Mouse (Mus musculus): ENCODE data around the gene Gas1. TPM values are rescaled to one million over a fixed set of nuclear protein-coding genes. Genes with fewer than 3 reads are reported as not detected.

Gene Gas1
- total RNA-seq (2021), result 1 to 10 TPM; 8.0 to 8.3 TPM

- peak; percentile 73 to 74 for DNase-seq (ENCODE audit: low spot score in 2 of 2)
- intact Hi-C loops (cut with DNase I), result loop anchor here (5.0 to 10.0 kb wide), 4 partner anchors 70 to 322 kb away; no protein-coding TSS in a partner anchor
These were observed at the start of gene Gas1 for GRCm38 (mm10) chr13:60177106-60177796. Gene Gas1 (minus strand): TSS chr13:60177365.

DNA sequence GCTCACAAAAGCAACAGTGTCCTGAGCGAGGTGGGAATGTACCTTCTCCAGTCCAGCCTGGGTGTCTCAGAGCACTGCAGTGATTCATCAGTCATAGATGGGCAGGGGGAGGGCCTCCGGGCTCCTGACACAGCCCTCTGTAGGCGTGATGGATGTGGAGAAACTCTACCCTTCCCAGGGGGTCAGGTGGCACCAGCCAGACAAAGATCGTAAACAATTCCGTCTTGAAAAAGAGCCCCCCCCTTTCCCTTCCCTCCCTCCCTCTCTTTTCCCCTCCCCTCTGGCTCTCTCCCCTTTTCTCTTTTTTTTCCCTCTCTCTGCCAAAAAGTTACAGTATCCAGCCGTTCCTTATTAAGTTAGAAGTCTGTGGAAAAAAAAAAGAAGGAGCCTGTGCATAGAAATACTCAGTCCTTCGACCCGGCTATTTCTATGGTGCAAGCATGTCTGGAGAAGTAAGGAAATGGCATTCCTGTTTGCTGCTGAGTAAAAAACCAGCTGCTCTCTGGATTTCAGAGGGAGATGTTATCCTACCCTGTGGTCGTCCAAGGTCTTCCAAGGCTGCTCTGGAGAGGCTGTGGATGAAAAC lies 49.2 kb upstream of the Gas1 start:
- DNase-seq (ENCODE audit: low spot score in 2 of 2), result no peak
- intact Hi-C loops (cut with DNase I), result no loop called here

- no peak for DNase-seq (ENCODE audit: low spot score in 2 of 2)
- intact Hi-C loops (cut with DNase I), result no loop called here
These were observed 48.6 kb upstream of the Gas1 start for GRCm38 (mm10) chr13:60225736-60226135.

DNA sequence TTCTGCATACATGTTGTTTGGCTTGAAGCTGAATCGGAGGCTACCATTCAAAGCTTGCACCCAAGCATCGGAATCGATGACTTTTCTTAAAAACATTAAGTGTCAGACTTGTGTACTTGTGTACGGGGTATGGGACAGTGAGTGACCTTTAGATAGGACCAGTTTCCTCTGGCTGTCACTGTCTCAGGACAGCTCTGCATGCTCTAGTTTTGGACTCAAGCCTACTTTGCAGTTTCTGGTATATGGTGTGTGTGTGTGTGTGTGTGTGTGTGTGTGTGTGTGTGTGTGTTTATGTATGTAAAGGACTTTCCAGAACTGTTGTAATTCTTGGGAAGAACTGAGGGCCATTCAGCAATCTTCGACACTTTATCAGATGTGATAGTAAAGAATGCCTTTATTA lies 48.1 kb upstream of the Gas1 start:
- no peak for DNase-seq (ENCODE audit: low spot score in 2 of 2)
- intact Hi-C loops (cut with DNase I), result no loop called here

DNA sequence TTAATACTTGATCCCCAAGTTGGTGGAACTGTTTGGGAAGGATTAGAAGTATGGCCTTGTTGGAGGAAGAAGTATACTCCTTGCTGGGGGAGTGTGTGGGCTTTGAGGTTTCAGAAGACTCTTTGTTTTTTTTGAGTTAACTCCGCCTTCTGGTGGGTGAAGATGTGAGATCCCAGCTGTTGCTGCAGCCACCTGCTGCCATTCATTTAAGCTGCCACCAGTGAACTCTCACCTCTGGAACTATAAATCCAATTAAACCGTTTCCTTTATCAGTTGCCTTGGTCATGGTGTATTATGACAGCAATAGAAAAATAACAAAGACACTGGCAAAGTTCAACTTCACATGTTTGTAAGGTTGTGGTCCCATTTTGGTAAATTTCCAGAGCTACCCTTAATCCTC lies 46.6 kb upstream of the Gas1 start:
- intact Hi-C loops (cut with DNase I), result no loop called here
- no peak for DNase-seq (ENCODE audit: low spot score in 2 of 2)

DNA sequence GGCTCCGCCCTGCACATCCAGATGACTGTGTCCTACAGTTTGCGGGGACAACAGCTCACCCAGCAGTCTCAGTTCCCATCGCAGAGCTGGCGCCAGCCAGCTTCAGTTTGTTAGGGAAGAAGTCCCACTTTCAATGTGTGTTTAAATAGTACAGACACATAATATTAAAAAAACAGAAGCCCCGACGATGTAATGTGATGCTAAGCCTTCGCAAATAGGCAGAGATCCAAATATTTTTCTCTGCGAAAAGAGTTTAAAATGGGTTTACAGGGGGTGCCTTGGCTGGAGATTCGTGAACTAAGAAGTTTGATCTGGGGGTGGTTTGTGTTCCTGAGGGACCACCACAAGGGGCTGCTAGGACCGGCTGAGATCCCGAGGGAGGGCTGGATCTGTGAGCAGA lies 45.2 kb upstream of the Gas1 start:
- no peak for DNase-seq (ENCODE audit: low spot score in 2 of 2)
- intact Hi-C loops (cut with DNase I), result no loop called here

DNA sequence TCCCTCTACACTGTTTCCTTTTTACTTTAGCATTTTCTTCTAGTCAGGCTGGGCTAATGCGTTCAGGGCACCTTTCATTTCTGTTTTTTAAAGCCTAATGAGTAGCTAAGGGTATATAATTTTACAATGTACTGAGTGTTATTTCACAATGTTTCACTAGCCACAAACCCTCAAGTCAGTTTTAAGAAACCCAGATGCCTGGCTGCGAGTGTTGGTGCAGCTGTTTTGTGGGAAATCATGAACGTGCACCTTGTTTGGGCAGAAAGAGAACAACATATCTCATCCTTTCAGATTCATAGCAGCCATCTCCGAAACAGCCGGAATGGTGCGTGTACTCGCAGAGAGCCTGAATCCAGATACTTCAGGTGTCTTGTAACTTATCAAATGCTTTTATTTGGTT lies 36.7 kb upstream of the Gas1 start:
- no peak for DNase-seq (ENCODE audit: low spot score in 2 of 2)
- intact Hi-C loops (cut with DNase I), result no loop called here

- intact Hi-C loops (cut with DNase I), result no loop called here
- no peak for DNase-seq (ENCODE audit: low spot score in 2 of 2)
These were observed 30.0 kb upstream of the Gas1 start for GRCm38 (mm10) chr13:60207135-60207601.

- DNase-seq (ENCODE audit: low spot score in 2 of 2), result no peak
- intact Hi-C loops (cut with DNase I), result no loop called here
These were observed 27.6 kb upstream of the Gas1 start for GRCm38 (mm10) chr13:60204746-60205145.

DNA sequence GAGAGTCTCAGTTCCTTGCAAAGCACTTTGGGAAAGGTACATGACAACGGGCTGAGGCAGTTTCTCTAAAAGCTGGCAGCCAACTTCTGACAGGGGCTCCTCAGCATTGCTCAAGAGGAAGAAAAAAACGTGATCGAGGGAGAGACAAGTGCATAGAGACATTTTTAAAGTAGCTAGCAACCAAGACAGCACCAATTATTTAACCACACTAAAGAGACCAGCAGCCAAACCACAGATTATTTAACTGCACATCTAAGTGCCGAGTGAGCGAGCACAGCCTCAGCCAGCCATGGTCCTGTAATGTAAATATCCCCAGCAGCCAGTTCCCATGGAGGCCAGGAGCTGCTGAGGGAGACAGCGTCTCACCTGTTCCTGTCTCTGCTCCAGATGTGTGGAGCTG lies 16.1 kb upstream of the Gas1 start:
- no peak for DNase-seq (ENCODE audit: low spot score in 2 of 2)
- intact Hi-C loops (cut with DNase I), result no loop called here

DNA sequence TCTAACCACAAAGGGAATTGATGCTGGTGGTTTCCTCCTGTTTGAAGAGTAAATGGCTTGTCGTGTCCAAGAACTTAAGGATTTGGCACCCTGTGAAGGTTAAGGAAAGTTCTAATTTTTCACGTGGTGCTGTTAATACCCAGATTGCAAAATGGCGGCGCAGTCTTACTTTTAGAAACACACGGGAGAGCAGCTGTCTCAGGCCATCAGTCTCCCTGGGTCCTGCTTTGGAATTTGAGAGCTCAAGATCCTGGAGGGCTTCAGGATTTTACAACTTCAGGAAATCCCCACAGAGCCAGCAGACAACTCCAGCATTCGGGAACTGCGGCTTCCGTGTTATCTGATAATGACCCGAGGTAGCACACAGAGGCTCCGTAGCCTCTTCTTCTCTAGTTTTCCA lies 12.8 kb upstream of the Gas1 start:
- intact Hi-C loops (cut with DNase I), result no loop called here

GRCm38 (mm10) chr13:60188952-60189351 lies 11.8 kb upstream of the Gas1 start:
- DNase-seq (ENCODE audit: low spot score in 2 of 2), result no peak
- intact Hi-C loops (cut with DNase I), result no loop called here

More for the DNA sequence above, 12.8 kb upstream of the Gas1 start:
- no peak for DNase-seq (ENCODE audit: low spot score in 2 of 2)

DNA sequence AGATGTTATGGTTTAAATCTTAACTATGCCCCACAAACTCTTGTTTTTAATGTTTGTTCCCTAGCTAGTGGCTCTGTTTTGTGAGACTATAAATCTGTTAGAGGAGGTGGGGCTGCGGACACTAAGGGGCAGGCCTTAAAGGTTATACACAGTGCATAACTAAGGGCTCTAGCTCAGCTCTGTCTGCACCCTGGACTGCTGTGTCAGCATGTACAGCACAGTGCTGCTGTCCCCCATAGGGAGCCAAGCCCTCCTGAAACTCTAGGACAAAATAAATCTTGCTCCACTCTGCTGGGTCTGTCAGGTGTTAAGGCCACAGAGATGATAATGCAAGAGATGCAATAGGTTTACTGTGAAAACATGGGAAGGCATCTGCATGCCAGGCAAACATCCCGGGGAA lies 10.1 kb upstream of the Gas1 start:
- no peak for DNase-seq (ENCODE audit: low spot score in 2 of 2)
- intact Hi-C loops (cut with DNase I), result no loop called here

- no peak for DNase-seq (ENCODE audit: low spot score in 2 of 2)
- intact Hi-C loops (cut with DNase I), result no loop called here
These were observed 5.2 kb upstream of the Gas1 start for GRCm38 (mm10) chr13:60182346-60182745.

- intact Hi-C loops (cut with DNase I), result loop anchor here (2.0 to 10.0 kb wide), 5 partner anchors 72 to 325 kb away; no protein-coding TSS in a partner anchor
- DNase-seq (ENCODE audit: low spot score in 2 of 2), result no peak
These were observed 2.5 kb upstream of the Gas1 start for GRCm38 (mm10) chr13:60179641-60180040.

DNA sequence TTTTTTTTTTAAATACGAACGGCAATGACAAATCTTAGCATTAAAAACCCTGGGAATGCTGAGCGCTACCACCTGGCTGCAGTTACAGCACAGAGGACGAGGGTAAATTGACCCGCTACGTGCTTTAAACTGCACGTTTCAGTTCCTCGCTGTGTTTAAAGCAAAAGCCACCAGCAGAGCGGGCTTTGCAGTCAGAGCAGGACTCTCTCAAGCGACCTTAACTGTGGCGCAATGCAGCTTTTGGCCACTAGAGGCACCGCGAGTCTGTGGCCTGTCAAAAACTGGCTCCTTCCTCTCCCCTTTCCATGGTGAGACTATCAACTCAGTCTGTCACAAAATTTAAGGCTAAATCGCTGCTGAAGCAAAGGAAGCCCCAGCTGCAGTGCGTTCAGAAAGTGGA lies 1.3 kb upstream of the Gas1 start:
- intact Hi-C loops (cut with DNase I), result loop anchor here (2.0 to 10.0 kb wide), 5 partner anchors 71 to 324 kb away; no protein-coding TSS in a partner anchor
- peak; percentile 88 to 94 for DNase-seq (ENCODE audit: low spot score in 2 of 2)

- intact Hi-C loops (cut with DNase I), result loop anchor here (2.0 to 10.0 kb wide), 5 partner anchors 70 to 323 kb away; no protein-coding TSS in a partner anchor
- no peak for DNase-seq (ENCODE audit: low spot score in 2 of 2)
These were observed 589 bp upstream of the Gas1 start for GRCm38 (mm10) chr13:60177797-60178110.

GRCm38 (mm10) chr13:60176776-60177105 lies 424 bp downstream of the Gas1 start:
- DNase-seq (ENCODE audit: low spot score in 2 of 2), result peak in 1 of 2 experiments; percentile 51
- intact Hi-C loops (cut with DNase I), result loop anchor here (5.0 to 10.0 kb wide), 4 partner anchors 69 to 322 kb away; no protein-coding TSS in a partner anchor

GRCm38 (mm10) chr13:60176136-60176775 lies 909 bp downstream of the Gas1 start:
- DNase-seq (ENCODE audit: low spot score in 2 of 2), result peak; percentile 72 to 76
- intact Hi-C loops (cut with DNase I), result loop anchor here (5.0 to 10.0 kb wide), 4 partner anchors 69 to 321 kb away; no protein-coding TSS in a partner anchor

DNA sequence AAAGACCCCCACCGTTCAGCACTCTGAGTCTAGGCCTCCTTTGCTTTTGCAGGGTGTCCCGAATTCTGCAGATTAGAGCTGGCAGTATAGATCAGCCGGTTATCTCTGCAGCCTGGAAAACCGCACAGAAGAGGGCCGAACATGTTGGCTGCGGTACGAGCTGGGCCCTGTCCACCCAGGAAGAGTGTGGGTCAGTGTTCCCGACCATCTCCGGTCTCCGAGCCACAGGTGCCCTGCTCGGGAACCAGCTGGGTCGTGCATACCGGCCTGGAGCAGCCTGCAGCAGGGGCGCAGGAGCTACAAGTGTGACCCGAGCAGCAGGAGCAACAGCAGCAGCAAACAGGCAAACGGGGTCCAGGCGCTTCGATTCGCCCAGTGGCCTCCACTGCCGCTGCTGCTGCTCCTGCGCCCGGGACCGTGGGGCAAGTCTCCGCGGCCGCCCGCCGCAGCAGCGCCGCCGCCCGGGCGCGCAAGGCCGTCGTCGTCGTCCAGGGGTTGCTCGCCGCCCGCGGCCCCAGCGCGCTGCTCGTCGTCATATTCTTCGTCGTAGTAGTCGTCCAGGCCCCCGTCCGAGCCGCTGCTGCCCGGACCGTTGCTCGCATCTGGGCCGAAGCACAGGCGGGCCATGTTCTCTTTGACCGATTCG lies 1.6 kb downstream of the Gas1 start:
- intact Hi-C loops (cut with DNase I), result loop anchor here (5.0 to 10.0 kb wide), 4 partner anchors 68 to 321 kb away; no protein-coding TSS in a partner anchor
- peak in 1 of 2 experiments; percentile 31 for DNase-seq (ENCODE audit: low spot score in 2 of 2)
